Mouse (Mus musculus) small intestine, adult 2 months (tissue): Measurements from ENCODE around the gene Sarnp.

Source experiments
- CTCF ChIP-seq: fragments of 200-500 bp; IDR thresholded peaks from 2 replicates; pipeline ENCODE4 v1.5.1; 2012; ENCODE audit warnings: low read depth, mild to moderate bottlenecking, control low read depth, inconsistent platforms, low read length, moderate library complexity, mixed read lengths; ENCODE audit not compliant: insufficient replicate concordance, insufficient read length; ENCODE audit errors: extremely low read depth
- POLR2A ChIP-seq: fragments of 200-500 bp; IDR thresholded peaks from 2 replicates; pipeline ENCODE4 v1.6.1; 2012; ENCODE audit warnings: low read depth, mild to moderate bottlenecking, control low read depth, inconsistent platforms, low read length, moderate library complexity

DNA sequence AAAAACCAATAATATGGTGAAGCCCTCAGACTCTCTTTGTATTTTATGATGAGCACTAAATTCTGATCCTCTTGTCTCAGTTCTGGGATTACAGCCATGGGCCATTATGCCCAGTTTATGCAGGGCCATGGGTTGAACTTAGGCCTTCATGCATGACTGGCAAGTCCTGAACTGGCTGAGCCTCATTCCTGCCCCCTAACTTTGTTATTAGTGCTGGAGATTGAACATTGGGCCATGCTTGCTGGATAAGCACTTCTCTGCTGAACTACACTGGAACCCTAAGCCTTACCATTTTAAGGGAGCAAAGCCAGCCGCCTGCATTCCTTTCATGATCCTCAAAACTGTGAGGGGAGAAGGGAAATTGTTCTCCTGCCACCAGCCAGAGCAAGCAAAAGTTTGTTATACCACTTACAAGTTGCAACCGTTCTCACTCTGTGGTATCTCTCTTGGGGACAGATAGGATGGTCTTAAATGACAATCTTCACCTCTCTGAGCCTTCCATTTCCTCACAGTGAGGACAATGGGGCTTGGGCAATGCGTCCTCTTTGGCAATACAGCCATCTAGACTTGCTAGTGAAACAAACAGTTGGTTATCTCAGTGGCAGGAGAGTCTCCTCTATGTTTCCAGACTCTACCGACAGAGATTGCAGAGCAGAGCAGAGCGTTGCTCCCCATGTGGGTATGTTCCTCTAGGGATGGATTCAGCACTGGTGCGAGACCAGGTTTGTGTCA, 82.8 kb downstream of the Sarnp start:
- TF ChIP-seq CTCF (no peak), POLR2A (no peak)
